Mouse (Mus musculus): Measurements from ENCODE around the gene Pmel. TPM values are rescaled to one million over a fixed set of nuclear protein-coding genes. Genes with fewer than 3 reads are reported as not detected.

The Pmel gene
- polyA plus RNA-seq, 1 experiment from 2014 or later, result 4.7 TPM

GRCm38 (mm10) chr10:128731992-128732391, 28.0 kb downstream of the Pmel start:
- no peaks in the 10 kb centered on the region for H3K36me3 ChIP-seq (ENCODE audit: control insufficient read depth, insufficient read depth, low read length)
- no peak overlapping the region for H3K27ac ChIP-seq (replicated peaks in 1 of 2; ENCODE audit: control insufficient read depth in 1 of 2, insufficient read depth in 1 of 2, low read depth in 2 of 2, low read length in 2 of 2)
- no peak overlapping the region for H3K4me3 ChIP-seq (ENCODE audit: control insufficient read depth in 1 of 2, insufficient read depth in 1 of 2, low read depth in 1 of 2, low read length in 2 of 2)
- no peaks in the 10 kb centered on the region; the same call in 1 of the 2 replicates for H3K9me3 ChIP-seq (ENCODE audit: control insufficient read depth, low read length)
- H3K4me1 ChIP-seq (ENCODE audit: control insufficient read depth in 2 of 2, insufficient read depth in 2 of 2, low read length in 2 of 2), result no peaks in the 10 kb centered on the region
- H3K27me3 ChIP-seq (ENCODE audit: control insufficient read depth, insufficient read depth, low read length), result no peaks in the 10 kb centered on the region
- ATAC-seq (ENCODE audit: insufficient number of reproducible peaks, insufficient read depth, low FRiP score, low read depth), result no peak
- H3K9ac ChIP-seq (ENCODE audit: low read length), result no peak overlapping the region
- no peak overlapping the region for H3K4me2 ChIP-seq (ENCODE audit: low read length)

- Histone ChIP-seq H3K4me3 (ENCODE audit: control insufficient read depth in 1 of 2, insufficient read depth in 1 of 2, low read depth in 1 of 2, low read length in 2 of 2) (peak overlapping the region; percentile 21 to 24), H3K4me1 (ENCODE audit: control insufficient read depth in 2 of 2, insufficient read depth in 2 of 2, low read length in 2 of 2) (peaks cover under 1 to 3% of the 10 kb centered on the region in 2 experiments; a peak in 2 of 4 replicates), H3K36me3 (ENCODE audit: control insufficient read depth, insufficient read depth, low read length) (no peaks in the 10 kb centered on the region), H3K27me3 (ENCODE audit: control insufficient read depth, insufficient read depth, low read length) (peaks cover 6% of the 10 kb centered on the region; the same call in 1 of the 2 replicates), H3K27ac (replicated peaks in 1 of 2; ENCODE audit: control insufficient read depth in 1 of 2, insufficient read depth in 1 of 2, low read depth in 2 of 2, low read length in 2 of 2) (no peak overlapping the region), H3K9ac (ENCODE audit: low read length) (peak overlapping the region; percentile 56), H3K4me2 (ENCODE audit: low read length) (peak overlapping the region; percentile 60), H3K9me3 (ENCODE audit: control insufficient read depth, low read length) (no peaks in the 10 kb centered on the region; the same call in 1 of the 2 replicates)
- 5% methylated on average over 15 of the region's 15 CpGs for WGBS
- peak; percentile 50 for ATAC-seq (ENCODE audit: insufficient number of reproducible peaks, insufficient read depth, low FRiP score, low read depth)
These were observed 33.4 kb downstream of the Pmel start for GRCm38 (mm10) chr10:128737435-128737834.

- Histone ChIP-seq H3K9ac (ENCODE audit: low read length) (no peak overlapping the region), H3K9me3 (ENCODE audit: control insufficient read depth, low read length) (no peaks in the 10 kb centered on the region), H3K27ac (replicated peaks in 1 of 2; ENCODE audit: control insufficient read depth in 1 of 2, insufficient read depth in 1 of 2, low read depth in 2 of 2, low read length in 2 of 2) (no peak overlapping the region), H3K27me3 (ENCODE audit: control insufficient read depth, insufficient read depth, low read length) (peaks cover 6% of the 10 kb centered on the region; the same call in 1 of the 2 replicates), H3K4me2 (ENCODE audit: low read length) (no peak overlapping the region), H3K36me3 (ENCODE audit: control insufficient read depth, insufficient read depth, low read length) (no peaks in the 10 kb centered on the region), H3K4me3 (ENCODE audit: control insufficient read depth in 1 of 2, insufficient read depth in 1 of 2, low read depth in 1 of 2, low read length in 2 of 2) (no peak overlapping the region), H3K4me1 (ENCODE audit: control insufficient read depth in 2 of 2, insufficient read depth in 2 of 2, low read length in 2 of 2) (peaks cover 12 to 19% of the 10 kb centered on the region in 2 experiments)
- ATAC-seq (ENCODE audit: insufficient number of reproducible peaks, insufficient read depth, low FRiP score, low read depth), result no peak
- 38% methylated on average over 2 of the region's 2 CpGs for WGBS
These were observed 36.3 kb downstream of the Pmel start for GRCm38 (mm10) chr10:128740296-128740695.

- no peak for ATAC-seq (ENCODE audit: insufficient number of reproducible peaks, insufficient read depth, low FRiP score, low read depth)
- Histone ChIP-seq H3K9ac (ENCODE audit: low read length) (no peak overlapping the region), H3K9me3 (ENCODE audit: control insufficient read depth, low read length) (no peaks in the 10 kb centered on the region), H3K4me1 (ENCODE audit: control insufficient read depth in 2 of 2, insufficient read depth in 2 of 2, low read length in 2 of 2) (peaks cover 10 to 19% of the 10 kb centered on the region in 2 experiments), H3K27me3 (ENCODE audit: control insufficient read depth, insufficient read depth, low read length) (peaks cover 6% of the 10 kb centered on the region; the same call in 1 of the 2 replicates), H3K27ac (replicated peaks in 1 of 2; ENCODE audit: control insufficient read depth in 1 of 2, insufficient read depth in 1 of 2, low read depth in 2 of 2, low read length in 2 of 2) (no peak overlapping the region), H3K4me2 (ENCODE audit: low read length) (peak overlapping the region; percentile 90), H3K36me3 (ENCODE audit: control insufficient read depth, insufficient read depth, low read length) (no peaks in the 10 kb centered on the region), H3K4me3 (ENCODE audit: control insufficient read depth in 1 of 2, insufficient read depth in 1 of 2, low read depth in 1 of 2, low read length in 2 of 2) (peak overlapping the region; percentile 58 to 59; a peak in 3 of 4 replicates)
- WGBS, result 22% methylated on average over 4 of the region's 4 CpGs
These were observed 38.6 kb downstream of the Pmel start for GRCm38 (mm10) chr10:128742616-128743015.

- Histone ChIP-seq H3K4me3 (ENCODE audit: control insufficient read depth in 1 of 2, insufficient read depth in 1 of 2, low read depth in 1 of 2, low read length in 2 of 2) (peak overlapping the region; percentile 58 to 59), H3K9me3 (ENCODE audit: control insufficient read depth, low read length) (no peaks in the 10 kb centered on the region), H3K4me1 (ENCODE audit: control insufficient read depth in 2 of 2, insufficient read depth in 2 of 2, low read length in 2 of 2) (peaks cover 10 to 19% of the 10 kb centered on the region in 2 experiments), H3K36me3 (ENCODE audit: control insufficient read depth, insufficient read depth, low read length) (no peaks in the 10 kb centered on the region), H3K9ac (ENCODE audit: low read length) (peak overlapping the region; percentile 73), H3K27me3 (ENCODE audit: control insufficient read depth, insufficient read depth, low read length) (peaks cover 6% of the 10 kb centered on the region; the same call in 1 of the 2 replicates), H3K27ac (replicated peaks in 1 of 2; ENCODE audit: control insufficient read depth in 1 of 2, insufficient read depth in 1 of 2, low read depth in 2 of 2, low read length in 2 of 2) (no peak overlapping the region), H3K4me2 (ENCODE audit: low read length) (peak overlapping the region; percentile 90)
- ATAC-seq (ENCODE audit: insufficient number of reproducible peaks, insufficient read depth, low FRiP score, low read depth), result no peak
- whole genome bisulfite sequencing, result 5% methylated on average over 7 of the region's 7 CpGs
These were observed 39.2 kb downstream of the Pmel start for GRCm38 (mm10) chr10:128743235-128743634.

- Histone ChIP-seq H3K4me2 (ENCODE audit: low read length) (peak overlapping the region; percentile 90), H3K9me3 (ENCODE audit: control insufficient read depth, low read length) (no peaks in the 10 kb centered on the region), H3K9ac (ENCODE audit: low read length) (peak overlapping the region; percentile 73), H3K36me3 (ENCODE audit: control insufficient read depth, insufficient read depth, low read length) (no peaks in the 10 kb centered on the region), H3K4me1 (ENCODE audit: control insufficient read depth in 2 of 2, insufficient read depth in 2 of 2, low read length in 2 of 2) (peaks cover 10 to 19% of the 10 kb centered on the region in 2 experiments), H3K27ac (replicated peaks in 1 of 2; ENCODE audit: control insufficient read depth in 1 of 2, insufficient read depth in 1 of 2, low read depth in 2 of 2, low read length in 2 of 2) (peak overlapping the region; percentile 49 to 55; a peak in 3 of 4 replicates), H3K4me3 (ENCODE audit: control insufficient read depth in 1 of 2, insufficient read depth in 1 of 2, low read depth in 1 of 2, low read length in 2 of 2) (peak overlapping the region; percentile 58 to 59), H3K27me3 (ENCODE audit: control insufficient read depth, insufficient read depth, low read length) (peaks cover 6% of the 10 kb centered on the region; the same call in 1 of the 2 replicates)
- WGBS, result under 1% methylated on average over 37 of the region's 37 CpGs
- ATAC-seq (ENCODE audit: insufficient number of reproducible peaks, insufficient read depth, low FRiP score, low read depth), result peak; percentile 73
These were observed 39.8 kb downstream of the Pmel start for GRCm38 (mm10) chr10:128743791-128744191.

GRCm38 (mm10) chr10:128744211-128744610, 40.2 kb downstream of the Pmel start:
- peaks cover 6% of the 10 kb centered on the region; the same call in 1 of the 2 replicates for H3K27me3 ChIP-seq (ENCODE audit: control insufficient read depth, insufficient read depth, low read length)
- H3K36me3 ChIP-seq (ENCODE audit: control insufficient read depth, insufficient read depth, low read length), result no peaks in the 10 kb centered on the region
- peaks cover 10 to 23% of the 10 kb centered on the region in 2 experiments for H3K4me1 ChIP-seq (ENCODE audit: control insufficient read depth in 2 of 2, insufficient read depth in 2 of 2, low read length in 2 of 2)
- H3K9me3 ChIP-seq (ENCODE audit: control insufficient read depth, low read length), result no peaks in the 10 kb centered on the region
- H3K4me3 ChIP-seq (ENCODE audit: control insufficient read depth in 1 of 2, insufficient read depth in 1 of 2, low read depth in 1 of 2, low read length in 2 of 2), result peak overlapping the region; percentile 58 to 59
- ATAC-seq (ENCODE audit: insufficient number of reproducible peaks, insufficient read depth, low FRiP score, low read depth), result no peak
- H3K4me2 ChIP-seq (ENCODE audit: low read length), result peak overlapping the region; percentile 90
- peak overlapping the region; percentile 73 for H3K9ac ChIP-seq (ENCODE audit: low read length)
- peak overlapping the region in 1 of 2 experiments; percentile 49; a peak in 1 of 4 replicates for H3K27ac ChIP-seq (replicated peaks in 1 of 2; ENCODE audit: control insufficient read depth in 1 of 2, insufficient read depth in 1 of 2, low read depth in 2 of 2, low read length in 2 of 2)
- WGBS, result 23% methylated on average over 8 of the region's 8 CpGs

All from heart, embryonic 14.5 days (tissue).